Mouse (Mus musculus): ENCODE measurements around the gene Htr1a.

DNA sequence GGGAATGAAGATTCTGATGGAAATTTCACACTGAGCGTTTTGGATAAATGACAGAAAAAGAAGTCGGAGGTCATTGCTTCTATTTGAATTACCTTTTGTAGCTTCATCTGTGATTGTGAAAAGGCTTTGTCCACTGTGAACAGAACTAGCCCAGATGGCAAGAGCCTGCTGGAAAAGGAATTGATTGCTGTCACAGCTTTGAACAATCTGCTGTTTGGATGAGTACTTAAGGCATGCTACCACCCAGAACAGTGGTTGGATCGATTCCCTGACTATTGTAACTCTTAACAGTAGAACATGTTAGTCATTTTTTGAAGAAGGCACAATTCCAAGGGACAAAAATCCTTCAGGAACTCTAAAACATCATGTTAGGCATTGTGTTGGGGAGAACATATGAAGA lies 8.1 kb downstream of the Htr1a start:
- TF ChIP-seq CTCF (IDR thresholded peaks at IDR 0.05; ENCODE audit: low read depth) (no peak), EP300 (IDR thresholded peaks at IDR 0.05; ENCODE audit: low read depth) (no peak)
